Mouse (Mus musculus): ENCODE results near the gene Ptpn14.

Ptpn14 gene

GRCm38 (mm10) chr1:189817089-189817488 lies 89.0 kb downstream of the Ptpn14 start:
- DNase-seq, result no peak

- peak; percentile 97 for DNase-seq
These were observed 89.7 kb downstream of the Ptpn14 start for GRCm38 (mm10) chr1:189817810-189818209.

- DNase-seq, result no peak
These were observed 92.0 kb downstream of the Ptpn14 start for GRCm38 (mm10) chr1:189820111-189820510.

- no peak for DNase-seq
These were observed 96.4 kb downstream of the Ptpn14 start for GRCm38 (mm10) chr1:189824436-189824835.

- DNase-seq, result no peak
These were observed 102.3 kb downstream of the Ptpn14 start for GRCm38 (mm10) chr1:189830391-189830790.

- DNase-seq, result peak; percentile 89
These were observed 102.7 kb downstream of the Ptpn14 start for GRCm38 (mm10) chr1:189830797-189831232.

GRCm38 (mm10) chr1:189833351-189833750 lies 105.3 kb downstream of the Ptpn14 start:
- no peak for DNase-seq

GRCm38 (mm10) chr1:189834166-189834565 lies 106.1 kb downstream of the Ptpn14 start:
- no peak for DNase-seq

- no peak for DNase-seq
These were observed 118.3 kb downstream of the Ptpn14 start for GRCm38 (mm10) chr1:189846319-189846718.

- peak; percentile 95 for DNase-seq
These were observed 121.5 kb downstream of the Ptpn14 start for GRCm38 (mm10) chr1:189849550-189849949.

- DNase-seq, result no peak
These were observed 124.0 kb downstream of the Ptpn14 start for GRCm38 (mm10) chr1:189852051-189852450.

- DNase-seq, result peak; percentile 95
These were observed 124.4 kb downstream of the Ptpn14 start for GRCm38 (mm10) chr1:189852456-189852855.

GRCm38 (mm10) chr1:189854646-189855045 lies 126.6 kb downstream of the Ptpn14 start:
- DNase-seq, result no peak

GRCm38 (mm10) chr1:189855739-189856138 lies 127.7 kb downstream of the Ptpn14 start:
- no peak for DNase-seq

- DNase-seq, result peak; percentile 91
These were observed 130.3 kb downstream of the Ptpn14 start for GRCm38 (mm10) chr1:189858377-189858776.

- DNase-seq, result peak; percentile 95
These were observed 132.3 kb downstream of the Ptpn14 start for GRCm38 (mm10) chr1:189860112-189860941.

- DNase-seq, result peak; percentile 98
These were observed 132.9 kb downstream of the Ptpn14 start for GRCm38 (mm10) chr1:189860942-189861315.

- no peak for DNase-seq
These were observed 135.7 kb downstream of the Ptpn14 start for GRCm38 (mm10) chr1:189863727-189864126.

GRCm38 (mm10) chr1:189864301-189864700 lies 136.2 kb downstream of the Ptpn14 start:
- DNase-seq, result no peak

GRCm38 (mm10) chr1:189864846-189865560 lies 136.9 kb downstream of the Ptpn14 start:
- DNase-seq, result peak; percentile 92

- no peak for DNase-seq
These were observed 138.6 kb downstream of the Ptpn14 start for GRCm38 (mm10) chr1:189866621-189867020.

- peak; percentile 97 for DNase-seq
These were observed 139.0 kb downstream of the Ptpn14 start for GRCm38 (mm10) chr1:189867034-189867433.

GRCm38 (mm10) chr1:189867497-189867896 lies 139.4 kb downstream of the Ptpn14 start:
- peak; percentile 99 for DNase-seq

GRCm38 (mm10) chr1:189868036-189868435 lies 140.0 kb downstream of the Ptpn14 start:
- peak; percentile 90 for DNase-seq

Data from heart, adult 11 months (tissue).